ENCODE assay signal across 8 mouse cellular contexts in genomic region chr16:85171976-85172570, GRCm38 (mm10). TPM values are rescaled to one million over a fixed set of nuclear protein-coding genes. Genes with fewer than 3 reads are reported as not detected.
DNase-seq lines count a peak whose midpoint lies in the region; ATAC-seq lines count a peak whose summit lies in the region.

No protein-coding gene starts in this region.

- no peaks in the 10 kb centered on the region for H3K36me3 ChIP-seq in heart, embryonic 16.5 days (ENCODE audit: control insufficient read depth, insufficient read depth)
- H3K36me3 ChIP-seq in lung, embryonic 16.5 days (ENCODE audit: control insufficient read depth, insufficient read depth, low read length), result 0 out of 2 replicates have a peak, but pooled peaks cover 2% of the 10 kb centered on the region

- peak; percentile 33 for DNase-seq in ovary, postnatal 36 days (ENCODE audit: low spot score)
- no peak for DNase-seq in ovary, postnatal 14 days (ENCODE audit: low spot score)
- peak; percentile 75 for DNase-seq in embryo, embryonic 9.5 days (ENCODE audit: extremely low spot score)
- peak; percentile 50 to 73 for DNase-seq in layer of hippocampus, adult 18-20 months (ENCODE audit: low spot score in 2 of 2)
- DNase-seq in right cerebral cortex, adult 2 months (ENCODE audit: low spot score in 2 of 2), result peak; percentile 72 to 73
- no peak for DNase-seq in T-cell, adult 2 months (ENCODE audit: low spot score)

- peak overlapping the region; percentile 97 for H3K9ac ChIP-seq in heart, embryonic 16.5 days (ENCODE audit: low read length)
- peak overlapping the region; percentile 97 for H3K9ac ChIP-seq in lung, embryonic 16.5 days (ENCODE audit: low read length)

- ATAC-seq in heart, embryonic 16.5 days (replicated peaks; ENCODE audit: extremely low read depth, insufficient read depth, low FRiP score), result peak; percentile 37
- ATAC-seq in lung, embryonic 16.5 days (ENCODE audit: low read depth), result peak; percentile 54

- H3K9me3 ChIP-seq in heart, embryonic 16.5 days (replicated peaks; ENCODE audit: control insufficient read depth, low read length), result no peaks in the 10 kb centered on the region; the same call in 1 of the 2 replicates
- H3K9me3 ChIP-seq in lung, embryonic 16.5 days (ENCODE audit: control insufficient read depth, low read length), result no peaks in the 10 kb centered on the region

- H3K4me2 ChIP-seq in heart, embryonic 16.5 days (ENCODE audit: low read depth, low read length), result peak overlapping the region; percentile 66
- peak overlapping the region; percentile 73 for H3K4me2 ChIP-seq in lung, embryonic 16.5 days (ENCODE audit: low read depth, low read length)

- peak overlapping the region; percentile 88 for H3K4me3 ChIP-seq in heart, embryonic 16.5 days (ENCODE audit: low read length)
- H3K4me3 ChIP-seq in lung, embryonic 16.5 days (ENCODE audit: low read length), result peak overlapping the region; percentile 97

- H3K27me3 ChIP-seq in heart, embryonic 16.5 days (ENCODE audit: control insufficient read depth, insufficient read depth, low read length), result no peaks in the 10 kb centered on the region
- H3K27me3 ChIP-seq in lung, embryonic 16.5 days (ENCODE audit: control insufficient read depth, insufficient read depth, low read depth, low read length), result no peaks in the 10 kb centered on the region

- peaks cover 29% of the 10 kb centered on the region for H3K4me1 ChIP-seq in heart, embryonic 16.5 days (ENCODE audit: control insufficient read depth, insufficient read depth, low read length)
- peaks cover 38% of the 10 kb centered on the region for H3K4me1 ChIP-seq in lung, embryonic 16.5 days (replicated peaks; ENCODE audit: control insufficient read depth, insufficient read depth, low read length)

- WGBS in heart, embryonic 16.5 days, result 4% methylated on average over 10 of the region's 10 CpGs
- under 1% methylated on average over 10 of the region's 10 CpGs for WGBS in lung, embryonic 16.5 days

- peak overlapping the region; percentile 90 for H3K27ac ChIP-seq in heart, embryonic 16.5 days (ENCODE audit: low read length)
- H3K27ac ChIP-seq in lung, embryonic 16.5 days (ENCODE audit: low read length), result peak overlapping the region; percentile 93

RNA-seq across cellular contexts. Expression of gene App, which starts 1.5 kb away (rescaled TPM):
- 175 and 187 TPM in 2 replicates for polyA plus RNA-seq in heart, embryonic 16.5 days (2015; fragmentation: Nextera tagmentation; extraction: Ambion mirVana)
- total RNA-seq in layer of hippocampus, adult 18-20 months (2021), result 1,000 to 10,000 TPM; 1,310 to 1,337 TPM
- 296 and 297 TPM in 2 replicates for polyA plus RNA-seq in lung, embryonic 16.5 days (2015; fragmentation: Nextera tagmentation; extraction: Ambion mirVana)

Comparison
In these comparisons a context has a peak if more than half of its experiments do, and no peak if none do; other contexts are left out.
1. DNase-seq: peak in ovary, postnatal 36 days (single experiment), embryo, embryonic 9.5 days (single experiment), layer of hippocampus, adult 18-20 months (2 of 2) and right cerebral cortex, adult 2 months (2 of 2); none in ovary, postnatal 14 days (single experiment) and T-cell, adult 2 months (single experiment).